Mouse (Mus musculus) CD4-positive helper T cell, adult 2 months (primary cell): Measurements from ENCODE around the gene Dscam.

Source experiments
- DNase-seq: peaks from one replicate; pipeline ENCODE4 v3.0.0-alpha.2; 2012; ENCODE audit warnings: low read depth, missing footprints, low spot score

Gene Dscam

DNA sequence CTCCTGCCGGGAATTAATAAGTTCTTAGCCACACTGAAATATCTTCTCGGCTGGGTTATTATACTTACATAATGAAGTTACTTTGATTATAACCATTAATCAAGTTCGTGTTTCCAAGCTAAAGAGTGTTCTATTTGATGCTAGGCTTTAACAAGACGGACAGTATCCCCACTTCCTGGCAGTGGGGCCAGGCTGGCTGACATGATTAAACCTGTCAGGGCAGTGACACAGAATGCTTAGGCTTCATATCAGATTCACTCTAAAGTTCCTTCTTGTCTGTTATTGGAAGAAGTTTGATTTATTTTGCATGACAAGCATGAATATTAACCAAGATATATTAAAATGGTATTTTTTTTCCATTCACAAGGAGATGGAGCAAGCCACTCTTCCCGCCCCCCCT is 446.0 kb downstream of the Dscam start:
- DNase-seq = no peak

DNA sequence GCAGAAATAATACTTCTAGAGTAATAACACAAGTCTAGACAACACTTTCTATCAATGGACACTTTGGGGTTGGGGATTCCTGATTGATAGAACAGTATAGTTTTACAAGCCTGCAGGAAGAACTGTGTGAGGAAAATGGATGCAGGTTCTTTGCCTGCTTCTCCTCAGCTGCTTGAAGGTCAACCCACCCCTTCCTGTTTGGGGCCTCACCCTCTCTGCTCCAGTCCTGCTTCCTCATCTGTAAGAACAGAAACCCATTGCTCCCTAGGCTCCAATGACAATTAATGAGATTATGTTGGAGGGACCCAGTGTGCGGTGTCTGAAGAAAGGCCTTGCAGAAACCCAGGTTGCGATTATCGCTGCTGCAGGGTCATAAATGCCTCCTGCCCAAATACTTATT is 446.4 kb downstream of the Dscam start:
- no peak for DNase-seq

DNA sequence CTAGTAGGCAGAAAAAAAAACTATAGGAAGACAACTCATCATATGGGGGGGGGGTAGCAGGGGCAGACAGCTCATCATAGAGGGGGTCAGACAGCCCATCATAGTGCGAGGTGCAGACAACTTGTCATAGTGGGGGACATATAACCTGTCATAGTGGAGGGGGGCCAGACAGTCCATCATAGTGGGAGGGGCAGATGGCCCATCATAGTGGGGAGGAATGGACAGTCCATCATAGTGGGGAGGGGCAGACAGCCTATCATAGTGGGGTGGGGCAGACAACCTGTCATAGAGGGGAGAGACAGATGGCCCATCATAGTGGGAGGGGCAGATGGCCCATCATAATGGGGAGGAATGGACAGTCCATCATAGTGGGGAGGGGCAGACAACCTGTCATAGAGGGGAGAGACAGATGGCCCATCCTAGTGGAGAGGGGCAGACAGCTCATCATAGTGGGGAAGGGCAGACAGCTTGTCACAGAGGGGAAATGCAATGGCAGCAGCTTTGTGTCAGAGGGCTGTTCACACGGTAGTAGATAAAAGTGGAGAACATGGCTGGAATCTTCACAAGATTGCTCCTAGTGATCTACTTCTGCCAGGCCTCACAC is 447.4 kb downstream of the Dscam start:
- DNase-seq = no peak

DNA sequence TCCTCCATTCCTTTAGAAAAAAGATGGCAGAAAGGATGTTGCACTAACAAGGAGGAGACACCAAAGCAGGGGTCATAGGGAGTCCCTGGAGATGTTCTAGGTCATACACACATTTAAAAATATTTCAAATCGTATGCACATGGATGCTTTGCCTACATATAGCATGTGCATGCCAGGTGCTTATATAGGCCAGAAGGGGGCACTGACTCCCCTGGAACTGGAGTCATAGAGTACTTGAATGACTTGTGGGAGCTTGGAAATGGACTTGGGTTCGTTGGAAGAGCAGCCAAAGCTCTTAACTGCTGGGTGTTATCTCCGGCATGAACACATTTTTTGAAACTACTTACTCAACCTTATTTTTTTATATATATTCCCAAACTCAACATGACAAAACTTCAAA is 448.4 kb downstream of the Dscam start:
- DNase-seq = no peak

DNA sequence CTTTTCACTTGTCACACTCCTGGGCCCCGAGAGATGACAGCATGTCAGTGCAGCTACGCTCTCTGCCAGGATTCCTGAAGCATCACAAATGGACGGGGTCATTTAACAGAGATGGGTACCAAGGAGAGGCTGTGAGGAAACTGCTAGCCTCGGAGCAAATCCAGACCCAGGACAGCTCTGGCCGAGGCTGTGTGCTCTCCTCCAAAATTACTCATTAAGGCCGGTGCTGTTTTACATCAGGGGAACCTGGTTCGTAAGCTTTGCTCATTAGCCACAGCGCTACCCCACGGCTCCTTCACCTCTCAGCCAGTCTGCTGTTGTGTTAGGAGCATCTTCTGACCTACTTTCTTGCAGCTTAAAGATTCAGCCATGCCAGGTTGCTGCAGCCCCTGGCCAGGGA is 449.3 kb downstream of the Dscam start:
- no peak for DNase-seq

DNA sequence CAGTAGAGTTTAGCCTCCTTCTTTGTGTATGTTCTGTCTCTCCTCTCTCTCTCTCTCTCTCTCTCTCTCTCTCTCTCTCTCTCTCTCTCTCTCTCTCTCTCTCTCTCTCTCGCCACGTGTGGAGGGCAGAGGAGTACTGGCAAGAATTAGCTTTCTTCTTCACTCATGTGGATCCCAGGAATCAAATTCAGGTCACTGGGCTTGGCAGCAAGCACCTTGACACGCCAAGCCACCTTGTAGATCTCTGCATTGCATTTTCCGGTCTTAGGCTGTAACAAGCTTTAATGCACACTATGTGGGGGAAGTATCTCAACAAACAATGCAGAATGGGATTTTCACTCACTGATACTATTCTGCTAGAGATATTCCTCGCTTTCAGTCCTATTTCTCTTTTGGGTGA is 449.9 kb downstream of the Dscam start:
- no peak for DNase-seq

DNA sequence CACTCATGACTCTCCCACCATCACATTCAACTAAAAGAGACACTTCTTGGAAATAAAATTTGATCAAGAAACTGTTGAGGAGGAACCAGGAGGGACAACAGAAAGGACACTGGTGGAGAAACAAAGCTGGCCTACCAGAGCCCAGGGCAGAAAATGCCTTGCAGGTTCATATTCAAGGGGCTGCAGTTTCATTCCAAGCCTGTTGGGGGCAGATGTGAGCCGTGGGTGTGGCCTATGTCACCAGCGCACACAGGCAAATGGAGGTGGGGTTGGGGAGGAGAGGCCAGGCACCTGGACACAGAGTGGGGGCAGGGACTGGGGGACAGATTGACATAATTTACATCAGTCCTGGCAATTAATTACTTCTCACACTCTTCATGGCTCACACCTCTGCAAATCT is 452.3 kb downstream of the Dscam start:
- no peak for DNase-seq

DNA sequence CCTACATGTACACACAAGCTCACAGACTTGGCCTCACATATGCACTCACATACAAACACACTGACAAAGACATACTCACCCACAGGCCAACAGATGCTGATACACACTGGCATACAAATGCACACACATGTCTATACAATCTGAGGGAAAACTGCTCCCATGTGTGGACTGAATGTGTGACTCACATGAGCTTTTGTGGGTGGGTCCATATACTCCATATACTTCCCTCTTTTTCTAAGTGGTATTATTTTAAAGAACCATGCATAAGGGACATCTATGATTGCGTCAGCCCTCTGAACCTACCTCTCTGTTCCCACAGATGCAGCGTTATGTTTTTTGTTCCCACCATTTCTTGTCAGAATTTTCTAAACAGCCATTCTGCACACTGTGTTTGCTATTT is 453.9 kb downstream of the Dscam start:
- no peak for DNase-seq

DNA sequence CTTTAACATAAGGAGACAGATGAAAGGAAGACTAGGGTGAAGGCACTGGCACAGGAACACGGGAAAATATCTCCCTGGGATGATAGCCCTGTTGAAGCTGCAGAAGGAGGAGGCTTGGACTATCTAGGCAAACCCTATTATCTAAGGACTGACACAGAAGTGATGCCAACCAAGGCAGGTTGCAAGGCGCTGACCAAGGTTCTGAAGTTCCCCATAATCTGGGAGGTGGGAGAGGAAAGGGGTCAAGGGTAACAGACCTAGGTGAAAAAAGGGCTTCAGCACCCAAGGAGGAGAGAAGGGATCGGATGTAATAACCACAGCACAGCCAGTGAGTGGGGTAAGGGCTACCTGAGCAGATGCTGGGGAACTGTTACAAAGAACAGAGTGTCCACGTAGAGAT is 458.6 kb downstream of the Dscam start:
- no peak for DNase-seq

DNA sequence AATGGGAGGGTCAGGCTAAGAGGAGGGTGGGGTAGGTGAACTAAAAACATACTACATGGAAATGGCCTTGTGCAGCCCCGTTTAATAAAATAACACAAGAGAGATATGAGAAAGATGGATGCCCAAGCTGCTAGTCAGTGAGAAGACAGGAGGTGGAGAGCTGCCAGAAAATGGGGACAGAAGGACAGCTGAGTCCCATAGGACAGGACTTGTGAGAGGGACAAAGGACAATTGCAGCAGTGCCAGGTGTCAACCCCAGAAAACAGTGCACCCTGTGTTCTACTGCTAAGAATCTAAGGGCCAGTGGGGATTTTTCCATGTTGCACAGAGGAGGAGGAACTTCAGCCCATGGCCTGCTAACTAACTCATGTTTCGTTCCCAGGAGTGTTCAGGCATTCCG is 470.0 kb downstream of the Dscam start:
- no peak for DNase-seq

DNA sequence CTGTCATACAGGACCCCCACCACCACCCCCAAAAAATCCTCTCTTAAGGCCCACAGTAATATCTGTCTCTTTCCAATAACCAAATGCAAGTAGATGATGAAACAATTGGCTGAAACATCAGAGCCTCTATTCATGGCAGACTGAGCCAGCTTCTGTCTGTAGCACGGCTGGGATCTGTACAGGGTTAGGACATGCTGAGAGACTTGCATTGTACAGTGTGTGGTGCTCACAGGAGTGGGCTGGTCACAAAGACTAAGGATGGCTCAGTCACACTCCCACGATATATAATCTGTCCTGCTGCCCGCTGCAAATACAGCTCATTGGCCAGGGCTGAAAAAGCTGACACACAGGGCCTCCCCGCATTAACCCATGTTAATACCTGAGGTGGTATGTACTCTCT is 474.7 kb downstream of the Dscam start:
- DNase-seq = no peak

DNA sequence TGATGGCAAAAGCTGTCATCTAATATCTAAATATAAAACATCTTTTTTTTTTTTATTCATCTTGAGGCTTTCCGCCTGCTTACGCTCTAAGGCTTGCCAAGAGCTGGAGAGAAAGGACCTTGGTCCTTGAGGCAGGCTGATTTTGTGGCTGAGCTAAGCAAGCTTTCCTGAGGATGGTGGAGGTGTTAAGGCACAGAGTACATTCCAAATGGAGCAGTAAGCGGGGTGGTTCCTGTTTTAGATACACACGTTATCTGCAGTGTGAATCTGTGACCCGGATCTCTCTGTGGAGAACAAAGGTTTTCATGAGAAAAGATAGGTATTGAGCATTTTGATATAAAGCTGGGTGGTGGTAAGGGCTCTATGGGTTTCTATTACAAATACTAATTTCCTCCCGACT is 479.0 kb downstream of the Dscam start:
- no peak for DNase-seq

DNA sequence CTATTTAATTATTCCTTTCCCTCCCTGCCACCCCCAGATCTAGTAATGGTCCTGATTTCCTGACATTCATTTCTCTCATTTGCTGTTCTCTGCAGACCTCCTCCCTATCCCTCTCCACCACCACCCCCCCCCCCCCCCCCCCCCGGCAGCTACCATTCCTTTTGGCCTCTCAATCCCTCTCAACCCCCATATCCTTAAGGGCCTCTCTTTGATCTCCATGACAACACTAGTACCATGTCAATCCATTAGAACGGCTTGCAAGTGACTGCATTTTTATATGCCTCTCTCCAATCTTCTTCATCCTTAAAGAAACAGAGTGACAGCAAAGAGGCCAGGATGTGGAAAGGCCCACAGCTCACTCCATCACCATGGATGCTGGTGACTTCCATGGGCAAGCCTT is 480.5 kb downstream of the Dscam start:
- DNase-seq = no peak

DNA sequence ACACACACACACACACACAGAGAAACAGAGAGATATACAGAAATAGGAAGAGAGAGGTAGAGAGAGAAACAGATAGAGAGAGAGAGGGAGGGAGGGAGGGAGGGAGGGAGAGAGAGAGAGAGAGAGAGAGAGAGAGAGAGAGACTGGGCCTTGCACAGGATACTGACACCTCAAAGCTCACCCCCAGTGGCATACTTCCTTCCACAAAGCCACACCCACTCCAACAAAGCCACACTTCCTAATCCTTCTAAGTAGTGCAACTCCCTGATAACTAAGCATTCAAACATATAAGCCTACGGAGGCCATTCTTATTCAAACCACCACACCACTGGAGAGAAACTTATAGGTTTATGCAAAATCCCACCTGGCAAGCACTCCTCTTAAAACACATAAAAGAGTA is 481.1 kb downstream of the Dscam start:
- DNase-seq = no peak

DNA sequence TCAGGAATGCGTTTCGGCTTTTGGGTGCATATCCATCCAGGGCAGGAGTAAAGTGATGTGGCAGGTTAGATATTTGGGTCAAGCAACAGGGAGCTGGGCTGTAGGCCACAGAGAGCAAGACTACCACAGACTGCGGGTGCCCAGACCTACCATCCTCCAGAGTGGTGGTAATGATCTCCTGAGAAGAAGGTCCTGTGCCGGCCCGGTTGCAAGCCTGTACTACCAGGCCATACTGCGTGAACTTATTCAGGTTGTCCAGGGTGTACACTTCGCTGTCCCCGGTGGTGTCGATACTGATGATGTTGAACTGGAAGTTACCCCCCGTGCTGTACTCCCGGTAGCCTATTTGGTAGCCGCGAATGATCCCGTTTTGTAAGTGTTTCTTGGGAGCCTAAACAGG is 485.5 kb downstream of the Dscam start:
- no peak for DNase-seq

DNA sequence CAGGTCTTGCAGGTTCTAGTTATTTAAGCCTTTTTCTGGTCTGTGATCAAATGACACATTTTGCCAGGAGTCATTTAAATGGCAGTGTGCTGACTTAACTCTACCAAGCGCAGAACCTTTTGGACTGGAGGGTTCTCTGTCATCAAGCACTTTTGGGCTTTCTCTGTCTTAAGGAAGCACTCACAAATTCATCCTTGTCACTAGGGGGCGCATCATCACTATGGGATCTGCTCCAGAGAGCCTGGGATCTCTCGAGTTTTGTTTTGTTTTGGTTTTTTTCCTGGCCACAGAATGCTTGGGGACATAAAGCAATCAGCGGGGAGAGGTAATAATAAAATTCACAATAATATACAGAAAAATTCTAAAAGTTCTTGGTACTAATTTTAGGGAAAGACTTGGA is 486.0 kb downstream of the Dscam start:
- peak; percentile 11 for DNase-seq

DNA sequence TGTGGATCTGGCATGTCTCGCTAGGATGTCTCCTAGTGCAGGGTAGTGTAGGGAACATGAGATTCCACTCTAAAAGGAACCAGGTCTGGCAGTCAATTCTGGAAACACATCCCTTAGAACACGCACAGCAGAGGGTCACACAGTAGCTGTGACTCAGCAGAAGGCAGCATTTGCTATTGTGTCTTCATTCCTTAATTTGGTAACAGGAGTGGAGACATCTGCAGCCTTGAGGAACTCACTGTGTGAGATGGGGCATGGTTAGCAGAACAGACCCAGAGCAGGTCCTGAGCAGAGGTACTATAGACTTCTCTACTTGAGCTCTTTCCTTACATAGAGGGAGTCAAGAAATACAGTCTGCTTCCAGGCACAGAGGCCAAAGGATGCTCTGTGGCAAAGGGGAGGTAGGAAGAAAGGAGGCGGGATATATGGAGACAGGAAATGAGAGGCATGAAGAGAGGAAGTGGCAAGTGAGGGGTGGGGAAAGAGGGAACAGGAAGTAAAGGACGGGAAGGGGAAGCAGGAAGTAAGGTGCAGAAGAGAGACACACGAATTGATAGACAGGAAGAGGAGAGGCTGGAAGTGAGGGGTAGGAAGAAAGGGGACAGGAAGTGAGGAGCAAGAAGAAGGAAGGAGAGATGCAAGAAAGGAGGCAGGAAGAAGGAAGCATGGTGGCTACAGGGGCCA is 488.1 kb downstream of the Dscam start:
- no peak for DNase-seq

DNA sequence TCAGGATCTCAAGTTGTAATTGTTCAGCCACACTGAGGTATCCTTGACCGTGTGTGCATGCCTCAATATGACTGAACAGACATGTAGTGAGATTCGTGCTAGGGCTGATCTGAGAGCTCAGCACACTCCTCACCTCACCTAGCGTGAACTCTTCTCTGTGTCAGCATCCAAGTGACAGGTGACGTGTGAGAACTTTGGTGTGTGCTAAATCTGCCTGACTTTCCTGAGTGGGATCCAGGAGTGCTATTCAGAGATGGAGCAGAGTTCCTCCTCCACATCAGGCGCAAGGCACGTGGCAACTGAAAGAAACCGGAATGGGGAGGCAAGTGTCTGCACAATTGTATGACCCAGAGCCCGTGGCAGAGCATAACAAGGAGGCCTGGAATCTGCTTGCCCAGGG is 490.6 kb downstream of the Dscam start:
- DNase-seq = no peak

DNA sequence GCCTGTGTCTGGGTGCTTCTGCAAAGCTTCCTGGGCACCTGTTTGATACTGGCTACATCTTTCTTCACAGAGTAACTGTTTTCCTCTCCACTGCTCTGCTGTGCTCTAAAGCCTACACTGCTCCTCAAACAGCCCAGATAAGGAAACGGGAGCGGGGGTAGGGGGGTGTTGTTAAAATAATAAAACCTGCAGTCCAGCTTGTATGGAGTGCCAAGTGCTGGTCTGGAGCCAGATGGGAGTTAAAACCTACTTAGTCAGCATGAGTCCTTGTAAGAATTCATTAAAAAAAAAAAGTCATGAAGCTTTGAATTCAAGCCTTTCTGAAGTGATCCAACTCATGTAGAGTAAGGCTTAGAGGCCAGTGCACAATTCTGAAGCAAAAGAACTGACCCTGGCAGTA is 493.1 kb downstream of the Dscam start:
- no peak for DNase-seq

DNA sequence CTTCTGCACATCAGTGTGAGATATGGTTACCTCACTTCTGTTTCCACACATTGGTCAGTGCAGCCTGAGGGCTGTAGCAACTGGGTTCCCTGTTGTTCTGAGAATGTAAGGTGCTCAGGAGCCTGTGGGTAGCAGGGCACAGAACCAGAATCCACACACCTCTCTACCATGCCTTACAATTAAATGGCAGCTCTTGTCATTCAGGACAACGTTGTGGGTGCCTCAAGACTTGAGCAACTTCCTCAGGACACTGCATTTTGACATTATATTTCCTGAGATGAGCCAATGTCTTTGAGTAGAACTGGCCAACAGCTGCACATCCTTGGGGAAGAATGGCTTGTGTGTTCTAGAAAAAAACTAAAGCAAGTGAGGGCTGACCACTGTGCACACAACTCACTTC is 493.9 kb downstream of the Dscam start:
- DNase-seq = no peak

DNA sequence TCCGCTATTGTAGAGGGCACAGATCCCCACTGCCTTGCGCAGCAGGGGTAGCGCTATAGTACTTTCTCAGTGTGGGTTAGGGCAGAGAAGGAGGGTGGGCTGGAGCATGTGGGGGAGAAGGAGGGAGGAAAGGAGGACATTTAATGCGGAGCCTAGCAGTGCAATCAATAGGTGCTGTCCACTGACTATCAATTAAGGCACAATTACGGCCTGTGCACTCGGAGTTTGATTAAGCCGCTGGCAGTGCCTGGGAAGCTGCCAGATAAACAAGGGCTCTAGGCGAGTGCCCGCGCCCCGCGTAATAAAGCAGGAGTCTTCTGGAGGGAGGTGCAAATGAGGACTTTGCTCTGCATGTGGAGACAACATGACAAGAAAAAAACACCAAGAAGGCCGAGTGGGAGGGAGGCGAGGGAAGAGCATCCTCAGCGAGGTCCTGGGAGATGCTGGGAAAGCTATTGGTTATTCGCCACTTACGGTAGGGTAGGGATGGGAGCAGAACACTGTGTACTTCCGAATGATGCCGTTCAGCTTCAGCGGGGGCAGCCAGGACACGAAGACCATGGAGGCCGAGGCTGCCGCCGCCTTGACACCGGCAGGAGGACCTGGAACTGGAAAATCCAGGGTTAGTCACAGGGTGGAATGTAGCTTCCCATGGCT is 497.2 kb downstream of the Dscam start:
- DNase-seq = no peak

DNA sequence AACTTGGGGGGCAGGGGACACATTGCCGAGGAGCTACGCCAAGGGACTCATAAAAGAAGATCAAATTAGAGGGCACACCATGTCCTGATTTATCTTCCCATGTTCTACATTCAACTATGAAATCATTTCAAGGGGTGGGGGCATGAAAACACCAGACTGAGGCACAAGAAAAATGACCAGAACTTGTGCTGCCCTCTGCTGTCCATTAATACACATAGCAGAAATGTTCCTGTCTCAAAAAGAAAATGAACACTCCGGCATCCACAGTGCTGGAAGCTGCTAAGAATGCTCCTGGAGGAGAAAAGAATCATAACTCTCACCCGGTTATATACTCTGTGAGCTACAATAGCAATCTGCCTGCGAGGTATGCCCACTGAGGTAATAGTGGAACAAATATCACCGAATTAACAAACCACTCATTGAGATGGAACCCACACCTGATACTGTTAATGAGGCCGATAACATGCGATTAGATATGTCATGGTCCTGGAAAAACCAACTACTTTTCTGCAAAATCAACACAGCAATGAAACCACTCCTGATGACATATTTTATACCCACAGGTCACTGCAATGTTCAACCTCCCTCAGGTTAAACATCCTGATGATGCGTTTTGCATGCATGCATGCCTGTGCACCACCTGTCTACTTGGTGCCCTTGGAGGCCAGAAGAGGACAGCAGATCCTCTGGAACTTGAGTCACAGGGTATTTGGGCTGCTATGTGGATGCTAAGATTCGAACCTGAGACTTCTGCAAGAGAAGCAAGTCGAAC is 498.8 kb downstream of the Dscam start:
- DNase-seq = no peak

DNA sequence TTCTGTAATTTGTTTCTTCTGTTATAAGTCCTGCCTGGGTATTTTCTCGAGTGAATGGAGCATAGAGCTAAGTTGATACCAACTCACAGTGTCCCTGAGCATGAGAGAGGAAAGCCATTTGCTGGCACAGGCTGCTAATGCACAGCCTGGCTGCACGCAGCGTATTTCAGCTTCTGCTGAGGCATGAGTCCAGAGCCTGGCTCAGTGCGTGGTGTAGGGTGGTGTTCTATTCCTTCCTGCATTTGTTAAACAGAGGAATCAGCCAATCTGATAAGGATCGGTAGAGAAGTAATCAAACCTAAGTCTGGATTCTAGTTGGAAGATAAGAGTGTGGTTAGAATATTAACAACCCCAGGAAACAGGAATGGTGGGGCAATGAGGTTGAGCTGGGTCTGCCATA is 500.8 kb downstream of the Dscam start:
- no peak for DNase-seq
